ENCODE assay signal across 7 mouse cellular contexts in the genomic region with DNA sequence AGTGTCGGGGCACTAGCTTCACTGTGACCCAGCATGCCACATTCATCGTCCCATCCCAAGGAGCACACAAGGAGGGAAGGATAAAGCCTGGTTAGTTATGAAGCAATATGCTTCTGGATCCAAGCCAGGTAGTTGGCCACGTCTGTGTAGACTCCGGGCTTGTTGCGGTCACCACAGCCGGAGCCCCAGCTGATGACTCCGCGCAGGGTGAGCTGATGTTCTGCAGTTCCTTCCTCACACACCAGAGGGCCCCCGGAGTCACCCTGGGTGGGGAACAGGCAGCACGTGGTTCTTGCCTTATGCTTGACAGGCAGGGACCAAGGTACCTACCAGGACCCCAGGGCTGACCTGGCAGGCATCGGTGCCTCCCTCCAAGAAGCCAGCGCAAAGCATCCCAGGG. TPM values are rescaled to one million over a fixed set of nuclear protein-coding genes. Genes with fewer than 3 reads are reported as not detected.
DNase-seq lines count a peak whose midpoint lies in the region; ATAC-seq lines count a peak whose summit lies in the region.

No protein-coding gene starts in this region.

- 15% methylated on average over 12 of the region's 12 CpGs for WGBS in limb, embryonic 12.5 days
- WGBS in midbrain, embryonic 15.5 days, result 11% methylated on average over 12 of the region's 12 CpGs

- H3K27ac ChIP-seq in limb, embryonic 12.5 days, result no peak overlapping the region
- H3K27ac ChIP-seq in midbrain, embryonic 15.5 days, result no peak overlapping the region

- no peak for ATAC-seq in limb, embryonic 12.5 days (ENCODE audit: insufficient number of reproducible peaks, insufficient read depth, low FRiP score, low TSS enrichment, low read depth)
- peak; percentile 73; the same call in 1 of the 2 replicates for ATAC-seq in midbrain, embryonic 15.5 days (replicated peaks)

- peak overlapping the region; percentile 21 for H3K4me2 ChIP-seq in limb, embryonic 12.5 days
- peak overlapping the region; percentile 34 for H3K4me2 ChIP-seq in midbrain, embryonic 15.5 days

- no peak overlapping the region for H3K9ac ChIP-seq in limb, embryonic 12.5 days (replicated peaks)
- H3K9ac ChIP-seq in midbrain, embryonic 15.5 days, result no peak overlapping the region; the same call in 1 of the 2 replicates

- H3K36me3 ChIP-seq in limb, embryonic 12.5 days, result no peaks in the 10 kb centered on the region
- H3K36me3 ChIP-seq in midbrain, embryonic 15.5 days (replicated peaks), result no peaks in the 10 kb centered on the region

- H3K9me3 ChIP-seq in limb, embryonic 12.5 days, result no peaks in the 10 kb centered on the region
- no peaks in the 10 kb centered on the region for H3K9me3 ChIP-seq in midbrain, embryonic 15.5 days

- peaks cover 83% of the 10 kb centered on the region for H3K27me3 ChIP-seq in limb, embryonic 12.5 days
- peaks cover 46% of the 10 kb centered on the region for H3K27me3 ChIP-seq in midbrain, embryonic 15.5 days (replicated peaks)

- no peak overlapping the region for H3K4me3 ChIP-seq in limb, embryonic 12.5 days (replicated peaks)
- 0 out of 2 replicates have a peak overlapping the region, but pooled peaks have one; percentile 4 for H3K4me3 ChIP-seq in midbrain, embryonic 15.5 days

- peaks cover 18% of the 10 kb centered on the region for H3K4me1 ChIP-seq in limb, embryonic 12.5 days (replicated peaks)
- peaks cover 20% of the 10 kb centered on the region for H3K4me1 ChIP-seq in midbrain, embryonic 15.5 days

- DNase-seq in adrenal gland, postnatal 10 days, result peak; percentile 95
- DNase-seq in embryo, embryonic 9.5 days (ENCODE audit: extremely low spot score), result peak; percentile 83
- peak; percentile 89 to 97 for DNase-seq in heart, adult 18-20 months
- peak; percentile 78 to 88 for DNase-seq in kidney, adult 8-10 months
- peak; percentile 81 to 96 for DNase-seq in spleen, adult 18-20 months

RNA-seq across cellular contexts. Expression of a gene that starts 3.0 kb away (rescaled TPM):
- total RNA-seq in adrenal gland, postnatal 10 days (2021), result not detected
- total RNA-seq in heart, adult 18-20 months (2021), result not detected
- not detected in 2 replicates for polyA plus RNA-seq in limb, embryonic 12.5 days (2016; fragmentation: Nextera tagmentation; extraction: Ambion mirVana)
- polyA plus RNA-seq in midbrain, embryonic 15.5 days (2015; fragmentation: Nextera tagmentation; extraction: Ambion mirVana), result 0.43 and 0.45 TPM in 2 replicates

RNA-seq across cellular contexts. Expression of a gene that starts 8.6 kb away (rescaled TPM):
- total RNA-seq in adrenal gland, postnatal 10 days (2021), result 100 to 1,000 TPM in 1 of 2 experiments, 10 to 100 TPM in 1; 39.7 to 101 TPM
- not detected for total RNA-seq in heart, adult 18-20 months (2021)
- 0.18 TPM in 1 of 2 replicates, not detected in the other for polyA plus RNA-seq in limb, embryonic 12.5 days (2016; fragmentation: Nextera tagmentation; extraction: Ambion mirVana)
- polyA plus RNA-seq in midbrain, embryonic 15.5 days (2015; fragmentation: Nextera tagmentation; extraction: Ambion mirVana), result 0.09 and 0.14 TPM in 2 replicates

RNA-seq across cellular contexts. Expression of a gene that starts 20.0 kb away (rescaled TPM):
- total RNA-seq in adrenal gland, postnatal 10 days (2021), result under 1 TPM in 1 of 2 experiments, not detected in 1; 0.42 TPM
- not detected for total RNA-seq in heart, adult 18-20 months (2021)
- polyA plus RNA-seq in limb, embryonic 12.5 days (2016; fragmentation: Nextera tagmentation; extraction: Ambion mirVana), result not detected in 2 replicates
- polyA plus RNA-seq in midbrain, embryonic 15.5 days (2015; fragmentation: Nextera tagmentation; extraction: Ambion mirVana), result 0.05 TPM in 1 of 2 replicates, not detected in the other

RNA-seq across cellular contexts. Expression of a gene that starts 26.9 kb away (rescaled TPM):
- total RNA-seq in adrenal gland, postnatal 10 days (2021), result 10 to 100 TPM; 40.2 to 47.0 TPM
- total RNA-seq in heart, adult 18-20 months (2021), result 10 to 100 TPM; 13.9 to 17.1 TPM
- polyA plus RNA-seq in limb, embryonic 12.5 days (2016; fragmentation: Nextera tagmentation; extraction: Ambion mirVana), result 66.6 and 69.1 TPM in 2 replicates
- polyA plus RNA-seq in midbrain, embryonic 15.5 days (2015; fragmentation: Nextera tagmentation; extraction: Ambion mirVana), result 40.8 and 41.4 TPM in 2 replicates

RNA-seq across cellular contexts. Expression of a gene that starts 46.1 kb away (rescaled TPM):
- 1 to 10 TPM; 3.7 to 4.2 TPM for total RNA-seq in adrenal gland, postnatal 10 days (2021)
- under 1 TPM; 0.45 to 0.82 TPM for total RNA-seq in heart, adult 18-20 months (2021)
- polyA plus RNA-seq in limb, embryonic 12.5 days (2016; fragmentation: Nextera tagmentation; extraction: Ambion mirVana), result 0.67 and 1.1 TPM in 2 replicates
- 5.5 and 5.7 TPM in 2 replicates for polyA plus RNA-seq in midbrain, embryonic 15.5 days (2015; fragmentation: Nextera tagmentation; extraction: Ambion mirVana)

Comparison
In these comparisons a context has a peak if more than half of its experiments do, and no peak if none do; other contexts are left out.
1. RNA of a gene that starts 8.6 kb away (total RNA-seq): 39.7 to 101 TPM in adrenal gland, postnatal 10 days; not detected in heart, adult 18-20 months; every median in the first group is over 10 times any median in the second.
2. Peak in every context shown above with its lines, with median percentiles within 50 percentile points of each other: DNase-seq.